Mouse (Mus musculus) heart, adult 8-10 months (tissue): Measurements from ENCODE around the gene 4930469K13Rik. TPM values are rescaled to one million over a fixed set of nuclear protein-coding genes. Genes with fewer than 3 reads are reported as not detected.

Source experiments
- DNase-seq: peaks from one replicate; pipeline ENCODE4 v3.0.0; 2022; ENCODE audit warnings: low spot score
- total RNA-seq, 4 experiments: library from RNA; stranded (reverse); gene quantifications; 2 replicates each; pipeline ENCODE4 v1.2.4; 2022

Gene 4930469K13Rik
- total RNA-seq, 4 experiments from 2014 or later = not detected

DNA sequence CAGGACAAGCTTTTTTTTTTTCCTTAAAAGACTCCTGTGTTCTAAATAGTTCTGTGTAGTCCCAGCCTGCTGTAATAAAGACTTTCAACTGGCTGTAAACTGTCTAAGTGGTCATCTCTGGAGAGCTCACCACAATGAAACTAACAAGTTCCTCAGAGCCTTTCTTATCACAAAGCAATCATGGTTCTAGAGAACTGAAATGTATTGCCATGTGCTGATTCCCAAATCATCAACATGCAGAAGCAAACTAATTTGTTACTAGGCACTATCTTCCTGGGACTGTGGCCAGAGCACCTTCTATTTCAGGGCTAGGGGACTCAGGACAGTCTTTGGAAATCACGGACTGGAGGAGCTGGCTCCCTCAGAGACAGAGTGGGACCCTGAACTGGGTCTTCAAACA is 154.8 kb downstream of the 4930469K13Rik start:
- DNase-seq = no peak

DNA sequence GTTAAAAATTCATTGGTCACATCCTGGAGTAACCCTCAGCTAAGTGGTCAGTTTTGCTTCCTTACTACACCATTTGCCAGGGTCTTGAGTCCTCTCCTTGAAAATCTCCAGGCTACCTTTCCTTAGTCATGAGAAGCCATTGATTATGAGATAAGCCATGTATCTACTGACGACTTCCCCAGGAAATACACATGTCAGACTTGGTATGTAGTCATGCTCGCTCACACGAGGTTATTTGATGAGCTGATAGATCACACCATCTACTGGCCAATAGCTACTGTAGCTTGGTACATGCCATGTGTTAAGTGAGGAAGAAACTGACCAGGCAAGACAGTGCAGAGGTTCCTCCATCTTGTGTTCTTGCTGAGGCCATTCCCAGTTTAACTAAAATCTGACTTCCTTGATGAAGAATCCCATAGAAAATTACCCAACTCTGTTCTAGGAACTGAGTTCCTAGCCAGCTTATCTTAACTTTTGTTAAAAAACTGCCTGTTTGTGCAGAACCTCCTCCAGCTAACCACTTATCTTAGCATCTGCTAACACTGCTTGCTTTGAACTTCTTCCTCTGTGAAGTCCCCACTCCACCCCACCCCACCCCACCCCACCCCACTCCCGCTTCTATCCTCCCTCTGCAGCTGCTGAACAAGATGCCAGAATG is 158.8 kb downstream of the 4930469K13Rik start:
- no peak for DNase-seq

DNA sequence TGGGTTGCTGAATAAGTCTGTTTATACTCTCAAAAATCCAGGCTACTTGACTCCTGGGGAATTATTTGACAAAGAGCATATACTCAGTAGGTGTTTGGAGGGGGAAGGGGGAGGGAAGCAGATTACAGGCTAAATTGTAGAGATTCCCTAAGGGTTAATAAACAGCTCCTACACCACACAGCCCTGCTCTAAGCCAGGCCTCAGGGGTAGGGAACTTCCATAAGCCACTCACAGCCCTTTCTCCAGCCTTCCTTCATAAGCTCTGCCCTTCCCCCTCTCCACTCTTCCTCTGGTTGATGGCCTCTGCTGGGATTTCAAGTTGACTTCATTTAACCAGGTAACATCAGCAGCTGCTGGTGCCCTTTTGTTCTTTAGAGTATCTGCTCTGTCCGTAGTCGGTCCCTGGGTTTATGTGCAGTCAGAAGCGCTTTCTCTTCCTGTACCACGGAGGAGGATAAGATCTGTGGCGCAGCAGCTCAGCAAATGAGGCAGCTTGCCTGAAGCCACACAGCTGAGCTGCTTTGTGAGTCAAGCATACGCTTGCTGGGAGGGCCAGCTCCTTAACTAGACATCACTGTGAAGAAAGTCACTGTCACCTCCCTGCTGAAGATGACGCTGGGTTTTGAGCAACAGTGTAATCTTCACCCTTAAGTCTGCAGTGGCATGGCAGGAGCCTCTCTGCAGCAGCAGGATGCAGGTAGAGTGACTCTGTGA is 159.6 kb downstream of the 4930469K13Rik start:
- DNase-seq = no peak

DNA sequence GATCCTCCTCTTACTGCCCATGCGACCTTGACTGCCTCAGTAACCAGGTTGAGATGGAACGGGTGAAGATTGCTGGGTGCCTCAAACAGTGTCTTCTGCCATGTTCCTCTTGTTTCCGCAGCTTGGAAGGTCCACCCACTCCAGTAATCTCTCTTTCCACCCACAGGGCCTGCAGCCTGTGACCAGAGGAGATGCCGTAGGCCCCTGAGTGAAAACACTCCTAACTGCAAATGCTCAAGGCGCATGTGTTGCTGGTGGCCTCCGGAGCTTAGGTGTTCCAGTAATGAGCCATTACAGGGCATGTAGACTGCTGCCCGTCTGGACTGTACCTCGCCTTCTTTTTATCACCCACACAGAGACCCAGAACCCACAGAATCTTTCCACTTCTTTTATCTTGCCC is 160.7 kb downstream of the 4930469K13Rik start:
- DNase-seq = no peak

DNA sequence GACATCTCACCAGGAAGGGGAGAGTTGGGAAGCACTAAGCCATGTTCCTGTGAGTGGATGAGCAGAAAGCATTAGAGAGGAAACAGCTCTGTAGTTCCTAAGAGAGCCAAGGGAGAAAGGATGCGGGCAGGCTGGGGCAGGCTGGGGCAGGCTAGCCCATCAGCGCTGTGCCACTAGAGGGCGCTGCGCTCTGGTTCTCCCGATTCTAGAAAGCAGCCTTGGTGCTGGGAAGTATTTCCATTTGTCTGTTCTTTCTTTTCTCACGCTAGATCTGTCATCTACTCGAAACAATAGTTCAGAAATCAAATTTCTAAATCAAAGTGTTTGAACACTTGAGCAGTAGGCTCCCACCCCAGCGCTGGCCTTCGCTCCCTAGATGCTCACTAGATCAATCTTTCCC is 164.1 kb downstream of the 4930469K13Rik start:
- no peak for DNase-seq

DNA sequence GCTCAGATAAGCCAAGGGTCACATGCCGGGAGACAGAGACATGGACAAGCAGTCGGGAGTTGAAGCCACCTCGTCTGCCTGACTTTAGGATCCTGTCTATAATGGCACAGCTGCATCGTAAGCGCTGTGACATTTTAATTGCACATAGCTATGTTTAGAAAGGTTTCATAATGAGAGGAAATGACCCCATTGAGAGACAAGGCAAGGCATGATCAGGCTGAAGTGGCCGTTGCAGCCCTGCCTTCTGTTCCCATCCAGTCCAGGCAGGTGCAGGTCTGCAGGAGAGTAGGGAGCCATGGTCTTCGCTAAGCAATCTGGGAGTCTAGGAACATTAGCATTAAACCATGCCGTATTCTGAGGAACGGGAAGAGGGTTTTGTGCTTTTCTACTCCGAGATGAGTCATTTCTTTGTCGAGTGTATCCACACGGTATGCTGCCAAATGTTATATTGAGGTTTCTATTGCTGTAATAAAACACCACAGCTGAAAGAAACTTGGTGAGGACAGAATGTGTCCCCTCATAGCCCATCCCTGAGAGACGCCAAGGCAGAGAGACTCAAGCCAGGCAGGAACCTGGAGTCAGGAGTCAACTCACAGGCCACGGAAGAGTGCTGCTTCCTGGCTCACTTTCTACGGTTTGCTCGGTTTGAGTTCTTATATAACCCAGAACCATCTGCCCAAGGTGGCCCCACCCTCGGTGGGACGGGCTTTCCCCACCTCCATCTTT is 165.8 kb downstream of the 4930469K13Rik start:
- no peak for DNase-seq

DNA sequence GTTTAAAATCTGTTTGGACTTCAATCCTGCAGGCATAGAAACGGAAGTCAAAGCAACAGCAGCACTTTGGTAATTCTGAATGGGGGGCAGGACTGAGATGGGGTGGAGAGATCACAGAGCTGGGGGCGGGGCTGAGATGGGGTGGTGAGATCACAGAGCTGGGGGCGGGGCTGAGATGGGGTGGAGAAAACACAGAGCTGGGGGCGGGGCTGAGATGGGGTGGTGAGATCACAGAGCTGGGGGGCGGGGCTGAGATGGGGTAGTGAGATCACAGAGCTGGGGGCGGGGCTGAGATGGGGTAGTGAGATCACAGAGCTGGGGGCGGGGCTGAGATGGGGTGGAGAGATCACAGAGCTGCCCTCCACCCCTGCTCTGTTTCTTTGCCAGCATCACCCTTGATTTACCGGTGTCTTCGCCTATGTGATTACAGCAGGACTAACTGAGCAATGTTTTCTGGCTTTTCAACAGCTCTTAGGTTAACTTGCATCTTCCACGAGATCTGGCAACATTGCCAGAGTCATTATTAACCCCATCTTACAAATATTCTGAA is 166.4 kb downstream of the 4930469K13Rik start:
- DNase-seq = no peak

DNA sequence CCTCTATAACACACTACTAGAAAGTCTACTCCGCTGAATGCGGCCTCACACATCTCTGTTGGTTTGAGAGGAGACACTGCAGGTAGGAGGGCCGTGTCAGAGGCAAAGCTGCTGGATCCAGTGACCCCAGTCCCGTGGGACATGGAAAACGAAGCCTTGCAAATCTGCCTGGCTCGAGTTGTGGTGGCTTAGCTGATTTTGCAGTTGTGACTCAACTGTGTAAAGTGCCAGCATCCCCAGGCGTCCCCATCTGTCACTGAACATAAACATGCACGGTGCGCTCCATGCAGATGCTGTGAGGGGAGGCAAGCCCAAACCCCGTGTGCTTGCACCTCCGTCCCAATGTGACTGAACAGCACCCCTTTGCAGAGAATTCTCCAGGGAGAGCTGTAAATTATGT is 168.9 kb downstream of the 4930469K13Rik start:
- no peak for DNase-seq

DNA sequence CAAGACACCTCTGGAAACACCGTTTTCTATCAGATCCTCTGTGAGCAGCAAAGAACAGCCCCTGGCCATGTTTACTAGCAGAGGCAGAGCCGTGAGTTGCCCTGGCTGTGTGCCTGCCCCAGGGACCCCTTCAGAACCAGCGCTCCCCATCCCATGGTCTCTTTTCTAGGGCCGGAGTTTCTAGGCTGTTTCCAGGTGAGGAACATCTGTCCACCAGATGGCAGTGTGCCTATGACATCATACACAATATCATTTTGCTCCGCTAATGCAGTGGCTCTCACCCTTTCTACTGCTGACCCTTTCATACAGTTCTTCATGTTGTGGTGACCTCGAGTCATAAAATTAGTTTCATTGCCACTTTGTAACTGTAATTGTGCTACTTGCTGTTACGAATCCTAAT is 169.7 kb downstream of the 4930469K13Rik start:
- no peak for DNase-seq

DNA sequence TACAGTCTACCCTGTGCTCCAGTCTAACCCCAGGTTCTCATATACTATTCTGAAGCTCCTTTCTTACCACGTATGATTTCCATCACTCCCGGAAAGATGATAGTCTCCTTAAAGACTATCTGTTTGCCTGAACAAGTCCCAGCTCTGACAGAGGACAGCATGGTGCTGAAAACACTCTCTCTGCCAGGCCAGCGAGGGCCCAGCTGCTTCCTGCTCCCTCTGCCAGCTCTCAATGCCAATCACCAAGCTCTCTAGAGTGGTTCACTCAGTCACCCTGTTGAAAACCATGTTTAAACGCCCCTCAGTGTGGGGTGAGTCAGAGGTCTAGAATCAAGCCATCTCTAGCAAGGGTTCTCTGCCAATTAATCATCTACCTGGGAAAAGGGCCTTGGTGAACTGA is 170.5 kb downstream of the 4930469K13Rik start:
- no peak for DNase-seq

DNA sequence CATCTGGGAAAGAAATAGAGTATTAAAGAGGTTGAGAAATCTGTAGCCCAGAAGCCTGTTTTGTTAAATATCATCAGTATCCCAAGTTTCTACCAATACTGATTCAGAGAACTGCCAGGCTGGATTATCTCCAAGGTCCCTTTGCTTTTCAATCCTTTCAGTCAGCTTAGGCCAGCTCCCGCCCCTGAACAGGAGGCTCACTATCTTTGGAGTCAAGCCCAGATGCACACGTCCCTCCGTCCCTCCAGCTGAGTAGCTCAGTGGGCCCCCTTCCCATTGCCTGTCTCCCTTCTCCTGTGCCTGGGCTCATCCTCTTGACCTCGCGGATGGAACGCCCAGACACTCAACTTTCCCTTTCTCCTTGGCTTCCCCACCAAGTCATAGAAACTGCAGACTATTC is 171.0 kb downstream of the 4930469K13Rik start:
- DNase-seq = no peak

DNA sequence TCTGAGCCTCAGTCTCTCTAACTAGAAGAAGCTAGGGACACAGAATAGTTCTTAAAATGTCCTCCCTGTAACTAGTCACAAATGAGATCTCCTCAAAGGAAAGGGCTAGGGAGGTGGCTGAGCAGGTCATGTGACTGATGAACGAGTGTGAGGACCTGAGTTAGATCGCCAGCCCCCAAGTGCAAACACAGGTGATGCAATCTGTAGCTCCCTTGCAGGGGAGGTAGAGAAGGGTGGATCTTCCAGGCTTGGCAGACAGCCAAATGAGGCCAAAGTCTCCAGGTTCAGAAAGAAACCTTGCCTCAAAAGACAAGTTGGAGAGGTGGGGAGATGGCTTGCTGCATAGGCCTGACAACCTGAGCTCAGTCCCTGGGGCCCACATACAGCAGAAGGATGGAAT is 171.8 kb downstream of the 4930469K13Rik start:
- DNase-seq = no peak

DNA sequence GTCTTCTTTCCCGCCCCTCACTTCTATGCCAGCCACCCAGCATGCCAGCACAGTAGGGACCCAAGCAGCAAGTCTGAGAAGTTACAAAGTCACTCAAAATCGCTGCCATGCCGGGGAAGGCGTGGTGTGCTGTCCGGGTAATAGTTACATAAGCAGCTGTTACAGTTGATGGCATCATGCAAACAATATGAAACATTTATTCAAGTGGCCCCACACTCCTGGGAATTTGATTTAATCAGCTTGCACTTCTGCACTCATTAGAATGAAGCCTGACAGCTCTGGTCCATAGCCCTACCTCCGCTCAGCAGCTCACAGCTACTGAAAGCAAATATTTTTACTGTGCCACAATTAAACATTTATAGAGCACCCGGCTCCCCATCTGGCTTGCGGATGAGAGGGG is 172.6 kb downstream of the 4930469K13Rik start:
- no peak for DNase-seq

Other genes with a start within 250 kb of the 4930469K13Rik start
- 1 to 10 TPM in 1 of 4 experiments, under 1 TPM in 3; 0.44 to 1.1 (median 0.73) TPM for gene Kcnmb1, start 135.5 kb downstream of the 4930469K13Rik start, total RNA-seq
- under 1 TPM in 3 of 4 experiments, not detected in 1; 0.11 to 0.35 (median 0.17) TPM for gene Kcnip1, start 105.4 kb downstream of the 4930469K13Rik start, total RNA-seq
- gene Lcp2, start 51.6 kb downstream of the 4930469K13Rik start, total RNA-seq = 1 to 10 TPM; 1.5 to 5.1 (median 1.9) TPM
- gene Foxi1, start 109.5 kb upstream of the 4930469K13Rik start, total RNA-seq = not detected
- gene Fam196b, start 216.3 kb upstream of the 4930469K13Rik start, total RNA-seq = not detected